ENCODE assay signal across 8 mouse cellular contexts in the genomic region with DNA sequence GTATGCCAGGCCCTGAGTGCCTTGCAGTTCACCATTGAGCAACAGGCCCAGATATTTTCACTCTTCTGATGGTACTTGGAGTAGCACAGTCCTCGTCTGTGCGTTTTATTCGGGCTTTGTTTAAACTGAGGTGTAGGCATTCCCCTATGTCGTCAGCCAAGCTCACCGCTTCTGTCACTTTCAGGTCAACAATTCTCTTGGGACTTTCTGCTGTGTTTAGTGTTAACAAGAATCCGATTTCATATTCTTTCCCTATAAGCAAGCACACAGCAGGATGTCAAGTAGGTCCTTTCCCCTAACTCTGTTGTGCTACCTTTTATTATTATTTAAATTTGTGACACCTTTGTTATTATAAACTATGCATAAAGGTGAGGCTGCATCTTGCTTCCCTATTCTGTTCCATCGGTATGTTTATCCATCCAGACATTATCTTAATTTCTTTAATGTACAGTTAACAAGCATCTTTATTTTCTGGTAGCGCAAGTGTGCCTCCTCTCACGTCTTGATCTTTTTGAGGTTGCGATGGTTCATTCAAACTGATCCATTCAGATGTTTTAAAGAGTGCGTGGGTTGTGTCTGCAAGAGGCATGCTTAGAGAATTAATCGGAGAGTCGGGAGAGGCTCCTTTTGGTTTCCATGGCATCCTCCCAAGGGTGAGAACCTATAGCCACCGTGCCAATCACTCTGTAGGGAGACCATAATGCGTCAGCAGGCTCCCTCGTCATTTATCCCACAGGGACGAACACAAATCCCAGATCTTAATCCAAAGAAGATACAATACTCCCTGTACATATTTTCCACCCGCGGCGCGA. TPM values are rescaled to one million over a fixed set of nuclear protein-coding genes. Genes with fewer than 3 reads are reported as not detected.
DNase-seq lines count a peak whose midpoint lies in the region; ATAC-seq and TF ChIP-seq lines count a peak whose summit lies in the region.

No protein-coding gene starts in this region.

- no peak for DNase-seq in kidney, postnatal 0 days (ENCODE audit: low spot score)
- DNase-seq in kidney, adult 18-20 months: no peak
- peak; percentile 76 for DNase-seq in R1 (ENCODE audit: low read depth, low spot score)
- DNase-seq in mesoderm, embryonic 11.5 days (ENCODE audit: low read depth, low spot score): peak; percentile 32
- no peak for DNase-seq in spleen, adult 18-20 months
- no peak for DNase-seq in urinary bladder, postnatal 36 days (ENCODE audit: low spot score in 2 of 2)
- DNase-seq in kidney, adult 11 months: no peak

- peak overlapping the region; percentile 69 for H3K4me3 ChIP-seq in kidney, postnatal 0 days (replicated peaks; ENCODE audit: low read depth, low read length)
- peak overlapping the region; percentile 97 for H3K4me3 ChIP-seq in forebrain, embryonic 16.5 days (replicated peaks; ENCODE audit: low read length)

- H3K4me2 ChIP-seq in kidney, postnatal 0 days (ENCODE audit: low read length): peak overlapping the region; percentile 75
- peak overlapping the region; percentile 57 for H3K4me2 ChIP-seq in forebrain, embryonic 16.5 days (ENCODE audit: low read length)

- 0 out of 2 replicates have a peak, but pooled peaks cover 8% of the 10 kb centered on the region for H3K4me1 ChIP-seq in kidney, postnatal 0 days (replicated peaks; ENCODE audit: insufficient read depth, low read length)
- H3K4me1 ChIP-seq in forebrain, embryonic 16.5 days (replicated peaks; ENCODE audit: control insufficient read depth, insufficient read depth, low read length): peaks cover 12% of the 10 kb centered on the region

- peak overlapping the region; percentile 98 for H3K27ac ChIP-seq in kidney, postnatal 0 days
- peak overlapping the region; percentile 60 for H3K27ac ChIP-seq in forebrain, embryonic 16.5 days (ENCODE audit: low read length)

- no peak for ATAC-seq in kidney, postnatal 0 days (replicated peaks; ENCODE audit: low FRiP score, low read depth)
- peak; percentile 22 for ATAC-seq in forebrain, embryonic 16.5 days

- no peak for TF ChIP-seq CTCF in kidney, postnatal 0 days (IDR thresholded peaks at IDR 0.05; ENCODE audit: low read depth)

- WGBS in kidney, postnatal 0 days: 18% methylated on average over 21 of the region's 21 CpGs
- 13% methylated on average over 21 of the region's 21 CpGs for WGBS in forebrain, embryonic 16.5 days

- no peaks in the 10 kb centered on the region for H3K9me3 ChIP-seq in kidney, postnatal 0 days (replicated peaks; ENCODE audit: low read length)
- no peaks in the 10 kb centered on the region for H3K9me3 ChIP-seq in forebrain, embryonic 16.5 days (ENCODE audit: control insufficient read depth, low read length)

- peak overlapping the region; percentile 71 for H3K9ac ChIP-seq in kidney, postnatal 0 days (ENCODE audit: low read depth, low read length)
- H3K9ac ChIP-seq in forebrain, embryonic 16.5 days (replicated peaks; ENCODE audit: low read depth, low read length): peak overlapping the region; percentile 30

- H3K27me3 ChIP-seq in kidney, postnatal 0 days (ENCODE audit: insufficient read depth, low read length): no peaks in the 10 kb centered on the region
- H3K27me3 ChIP-seq in forebrain, embryonic 16.5 days (replicated peaks; ENCODE audit: control insufficient read depth, insufficient read depth, low read length): no peaks in the 10 kb centered on the region

- no peaks in the 10 kb centered on the region for H3K36me3 ChIP-seq in kidney, postnatal 0 days (ENCODE audit: insufficient read depth, low read length)
- no peaks in the 10 kb centered on the region for H3K36me3 ChIP-seq in forebrain, embryonic 16.5 days (ENCODE audit: control insufficient read depth, insufficient read depth)

RNA-seq across cellular contexts. Expression of a gene that starts 15.6 kb away (rescaled TPM):
- polyA plus RNA-seq in kidney, postnatal 0 days (2015; fragmentation: Nextera tagmentation; extraction: Ambion mirVana): 10.5 and 13.1 TPM in 2 replicates
- polyA plus RNA-seq in forebrain, embryonic 16.5 days (2015; fragmentation: Nextera tagmentation; extraction: Ambion mirVana): 1.5 and 2.0 TPM in 2 replicates

RNA-seq across cellular contexts. Expression of a gene that starts 20.9 kb away (rescaled TPM):
- 32.6 and 32.9 TPM in 2 replicates for polyA plus RNA-seq in kidney, postnatal 0 days (2015; fragmentation: Nextera tagmentation; extraction: Ambion mirVana)
- polyA plus RNA-seq in forebrain, embryonic 16.5 days (2015; fragmentation: Nextera tagmentation; extraction: Ambion mirVana): 2.7 and 2.9 TPM in 2 replicates

RNA-seq across cellular contexts. Expression of a gene that starts 33.6 kb away (rescaled TPM):
- polyA plus RNA-seq in kidney, postnatal 0 days (2015; fragmentation: Nextera tagmentation; extraction: Ambion mirVana): 0.17 TPM in 1 of 2 replicates, not detected in the other
- not detected in 2 replicates for polyA plus RNA-seq in forebrain, embryonic 16.5 days (2015; fragmentation: Nextera tagmentation; extraction: Ambion mirVana)

RNA-seq across cellular contexts. Expression of a gene that starts 56.8 kb away (rescaled TPM):
- polyA plus RNA-seq in kidney, postnatal 0 days (2015; fragmentation: Nextera tagmentation; extraction: Ambion mirVana): 1.1 and 1.6 TPM in 2 replicates
- polyA plus RNA-seq in forebrain, embryonic 16.5 days (2015; fragmentation: Nextera tagmentation; extraction: Ambion mirVana): not detected in 2 replicates

Comparison
In these comparisons a context has a peak if more than half of its experiments do, and no peak if none do; other contexts are left out.
1. DNase-seq: peak in R1 (single experiment) and mesoderm, embryonic 11.5 days (single experiment); none in kidney, postnatal 0 days (single experiment), kidney, adult 18-20 months (single experiment), spleen, adult 18-20 months (0 of 2), urinary bladder, postnatal 36 days (0 of 2) and kidney, adult 11 months (single experiment).